Mouse (Mus musculus) thymus, adult 18-20 months (tissue): ENCODE data around the gene Sik3.
"Not testable (repeated sequence)": the region's sequence is repeated elsewhere in the genome, so short reads cannot be mapped to it uniquely, and the experiment has no call there.

Experiments used
- DNase-seq, 2 experiments: peaks; one replicate each; pipeline ENCODE4 v3.0.0; 2022; ENCODE audit warnings: mixed read lengths in 2 of 2

Sik3 gene

GRCm38 (mm10) chr9:46061696-46062425 lies 49.2 kb downstream of the Sik3 start:
- no peak for DNase-seq

- DNase-seq, result no peak
Measured at GRCm38 (mm10) chr9:46064331-46064730, 51.7 kb downstream of the Sik3 start.

DNA sequence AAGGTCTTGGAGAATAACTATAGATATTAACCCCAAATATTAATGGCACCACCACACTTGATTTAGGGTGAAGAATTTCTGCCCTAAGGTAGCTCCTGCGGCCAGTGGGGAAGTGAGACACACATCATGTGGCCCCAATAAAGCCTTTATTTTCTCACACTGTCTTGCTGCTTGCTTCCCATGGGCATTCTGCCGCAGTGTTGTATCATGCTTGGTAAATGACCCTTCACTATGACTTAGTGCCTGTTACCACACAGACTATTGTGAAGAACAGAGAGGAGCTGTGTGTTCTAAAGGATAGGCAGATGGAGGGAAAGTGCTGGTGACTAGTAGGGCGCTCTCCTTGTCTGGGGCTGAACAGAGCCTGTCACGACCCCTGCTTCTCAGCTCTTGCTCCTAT lies 54.1 kb downstream of the Sik3 start:
- no peak for DNase-seq

- DNase-seq, result no peak
Measured at GRCm38 (mm10) chr9:46067691-46068090, 55.1 kb downstream of the Sik3 start.

DNA sequence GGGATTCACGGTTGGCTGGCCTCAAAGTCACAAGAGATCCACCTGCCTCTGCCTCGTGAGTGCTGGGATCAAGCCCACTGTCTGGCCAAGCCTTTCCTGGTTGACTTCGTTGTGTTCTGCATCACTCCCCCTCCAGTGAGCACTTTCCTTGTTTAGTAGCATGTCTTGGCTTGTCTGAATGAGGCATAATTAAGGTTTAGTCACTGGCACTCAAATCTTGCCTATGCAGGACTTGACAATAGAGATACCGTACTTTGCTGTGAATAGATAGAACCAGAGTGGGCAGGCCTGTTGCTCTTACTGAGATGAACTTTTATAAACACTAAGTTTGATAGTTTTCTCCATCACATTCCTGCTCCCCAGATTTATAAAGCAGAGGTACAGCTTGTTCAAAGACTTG lies 56.4 kb downstream of the Sik3 start:
- no peak for DNase-seq

- DNase-seq, result no peak
Measured at GRCm38 (mm10) chr9:46072101-46072835, 59.6 kb downstream of the Sik3 start.

DNA sequence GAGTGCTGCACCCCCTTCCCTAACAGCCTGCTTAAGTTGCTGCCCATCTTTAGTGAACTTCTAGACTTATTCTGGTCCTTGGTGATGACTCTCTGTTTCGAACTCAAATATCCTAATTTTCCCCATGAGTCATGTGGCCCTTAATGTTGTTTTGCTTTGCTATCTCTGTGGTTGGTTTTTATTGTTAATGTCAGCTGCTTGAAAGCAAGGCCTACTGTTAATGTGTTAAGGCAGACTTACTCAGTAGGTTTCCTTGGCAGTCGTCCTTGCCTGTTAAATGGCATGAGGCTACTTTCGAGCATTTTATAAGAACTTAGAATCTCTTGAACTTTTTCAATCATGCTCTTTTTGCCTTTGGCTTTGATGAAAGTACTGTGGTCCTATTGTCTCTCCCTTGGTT lies 60.8 kb downstream of the Sik3 start:
- no peak for DNase-seq

DNA sequence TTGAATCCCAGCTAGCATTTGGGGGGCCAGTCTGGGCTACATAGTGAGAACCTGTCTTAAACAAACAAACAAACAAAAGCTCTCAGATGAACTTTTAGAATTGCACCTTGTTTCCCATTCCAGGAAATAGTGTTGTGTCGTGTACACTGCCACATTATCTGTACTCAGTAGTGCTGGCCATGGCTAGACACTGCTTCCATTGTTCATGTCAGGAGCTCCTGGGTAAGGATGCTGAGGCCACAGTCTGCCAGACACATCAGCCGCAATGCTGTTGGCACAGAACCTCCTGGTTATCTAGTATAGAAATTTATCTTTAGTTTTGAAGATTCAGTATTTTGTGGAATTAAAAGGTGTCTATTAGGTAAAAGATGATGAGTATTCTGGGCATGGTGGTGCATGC lies 63.0 kb downstream of the Sik3 start:
- DNase-seq, result no peak

- DNase-seq, result no peak
Measured at GRCm38 (mm10) chr9:46082381-46082821, 69.8 kb downstream of the Sik3 start.

GRCm38 (mm10) chr9:46083490-46083893 lies 70.9 kb downstream of the Sik3 start:
- no peak for DNase-seq

DNA sequence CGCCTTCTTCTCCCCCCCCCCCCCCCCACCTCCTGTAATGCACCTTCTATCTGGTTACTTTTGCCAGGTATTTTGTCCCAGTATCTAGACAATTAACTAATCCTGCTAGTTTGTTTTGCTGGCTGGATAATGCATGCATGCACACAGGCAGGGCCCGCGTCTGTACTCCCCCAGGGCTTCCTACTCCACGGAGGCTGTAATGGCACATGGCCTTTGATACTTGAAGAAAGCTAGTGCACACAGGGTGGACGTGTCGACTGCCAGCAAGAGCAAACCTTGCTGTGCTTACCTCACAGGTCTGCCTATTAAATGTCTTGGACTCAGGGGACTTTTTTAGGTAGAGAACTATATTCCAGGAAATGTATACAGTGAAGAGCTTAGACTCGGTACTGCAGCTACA lies 73.3 kb downstream of the Sik3 start:
- DNase-seq, result no peak

- DNase-seq, result no peak
Measured at GRCm38 (mm10) chr9:46086826-46087225, 74.2 kb downstream of the Sik3 start.

DNA sequence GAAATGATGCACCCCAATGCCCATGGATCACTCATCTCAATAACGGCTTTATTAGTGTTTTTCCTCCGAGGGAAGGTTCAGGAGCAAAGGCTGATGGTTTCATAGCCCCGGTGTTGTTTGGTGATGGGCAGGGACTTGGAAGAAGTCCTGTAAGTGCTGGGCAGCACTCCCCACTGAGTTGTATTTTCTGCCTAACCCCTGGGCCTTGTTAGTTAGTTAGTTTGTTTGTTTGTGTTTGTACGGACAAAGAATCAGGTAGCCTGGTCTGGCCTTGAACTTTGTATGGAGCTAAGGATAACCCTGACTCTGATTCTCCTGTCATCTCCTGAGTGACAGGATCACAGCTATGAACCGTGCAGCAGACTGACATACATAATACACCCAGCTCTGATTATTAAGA lies 74.8 kb downstream of the Sik3 start:
- no peak for DNase-seq

DNA sequence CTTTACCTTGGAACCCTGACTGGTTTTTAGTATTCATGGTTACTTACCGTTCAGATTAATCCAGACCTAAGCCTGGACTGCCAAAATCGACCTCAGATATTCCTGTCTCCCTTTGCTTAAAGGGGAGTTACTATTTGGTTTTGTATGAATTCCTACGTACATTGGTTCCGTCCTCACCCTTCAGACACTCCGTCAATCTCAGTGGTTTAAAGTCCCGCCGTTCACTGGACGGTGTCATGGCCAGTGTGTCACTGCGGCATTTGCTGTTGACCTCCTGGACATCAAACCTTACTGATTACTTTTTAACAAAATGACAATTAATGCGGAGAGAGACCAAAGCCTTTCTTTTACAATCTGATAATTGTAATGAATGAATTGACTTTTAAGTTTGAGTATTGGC lies 76.1 kb downstream of the Sik3 start:
- DNase-seq, result no peak

DNA sequence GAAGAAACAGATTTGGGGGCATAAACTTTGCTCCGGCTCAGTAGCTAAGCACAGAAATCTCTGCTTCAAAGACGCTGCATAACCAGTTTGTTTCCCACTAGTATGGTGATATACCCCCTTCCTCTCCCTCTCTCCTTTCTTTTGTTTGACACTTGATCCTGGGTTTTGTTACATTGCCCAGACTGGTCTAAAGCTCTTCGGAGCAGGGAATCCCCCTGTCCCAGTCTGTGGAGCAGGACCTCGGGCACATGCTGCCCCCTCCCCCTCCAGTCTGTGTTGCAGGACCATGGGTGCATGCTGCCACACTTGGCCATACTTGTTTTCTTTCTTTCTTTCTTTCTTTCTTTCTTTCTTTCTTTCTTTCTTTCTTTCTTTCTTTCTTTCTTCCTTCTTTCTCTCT lies 77.4 kb downstream of the Sik3 start:
- no peak for DNase-seq

DNA sequence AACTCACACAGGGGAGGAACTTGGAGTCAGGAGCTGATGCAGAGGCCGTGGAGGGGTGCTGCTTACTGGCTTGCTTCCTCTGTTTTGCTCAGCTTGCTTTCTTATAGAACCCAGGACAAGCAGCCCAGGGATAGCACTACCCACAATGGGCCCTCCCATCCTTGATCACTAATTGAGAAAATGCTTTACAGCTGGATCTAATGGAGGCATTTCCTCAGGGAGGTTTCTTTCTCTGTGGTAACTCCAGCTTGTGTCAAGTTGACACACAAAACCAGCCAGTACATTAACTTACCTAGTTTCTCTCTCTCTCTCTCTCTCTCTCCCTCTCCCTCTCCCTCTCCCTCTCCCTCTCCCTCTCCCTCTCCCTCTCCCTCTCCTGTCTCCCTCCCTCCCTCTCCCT lies 78.5 kb downstream of the Sik3 start:
- DNase-seq, result not testable (repeated sequence)

DNA sequence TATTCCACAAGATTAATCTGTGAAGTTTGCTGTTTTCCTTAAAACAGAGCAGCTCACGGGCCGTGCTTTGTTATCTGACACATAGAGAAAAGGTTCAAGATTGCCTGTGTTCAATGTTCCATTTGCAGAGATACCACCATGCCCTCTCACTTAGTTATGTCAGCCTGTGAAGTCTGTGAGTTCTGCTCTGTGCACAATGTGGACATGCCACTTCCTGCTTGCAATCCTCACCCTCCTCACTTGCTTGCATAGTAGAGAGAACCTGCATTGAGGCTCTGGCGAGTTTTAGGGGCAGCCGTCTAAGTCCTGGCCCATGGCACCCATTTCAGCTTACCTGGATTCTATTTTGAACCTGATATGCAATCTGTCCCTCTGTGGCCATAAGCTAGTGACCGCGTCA lies 80.0 kb downstream of the Sik3 start:
- DNase-seq, result no peak

DNA sequence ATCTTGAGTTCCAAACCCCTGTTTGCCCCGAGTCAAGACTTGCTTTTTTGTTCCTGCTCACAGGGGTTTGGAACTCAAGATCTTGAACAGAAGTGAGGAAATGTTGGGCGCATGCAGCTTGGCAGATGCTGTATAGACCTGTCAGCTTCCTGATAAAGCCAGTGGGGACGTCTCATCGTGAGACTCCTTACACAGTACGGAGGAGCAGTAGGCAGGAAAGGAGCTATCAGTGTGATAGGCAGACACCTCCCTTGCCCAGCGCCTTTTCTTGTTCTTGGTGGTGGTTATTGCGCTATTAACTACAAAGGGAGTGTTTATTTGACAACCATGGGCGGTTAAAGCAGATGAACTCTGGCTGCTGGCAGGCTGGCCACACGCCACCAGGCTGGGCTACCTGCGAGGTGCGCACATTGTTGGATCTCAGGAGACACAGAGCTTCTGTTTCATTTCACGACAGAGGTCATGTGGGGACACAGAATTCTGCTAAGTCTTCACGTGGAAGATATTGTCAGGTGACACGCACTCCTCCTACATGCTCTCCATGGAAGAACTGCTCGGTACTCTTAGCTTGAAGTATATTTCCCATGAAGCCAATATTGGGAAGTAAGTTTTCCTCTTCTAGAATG lies 85.9 kb downstream of the Sik3 start:
- no peak for DNase-seq

DNA sequence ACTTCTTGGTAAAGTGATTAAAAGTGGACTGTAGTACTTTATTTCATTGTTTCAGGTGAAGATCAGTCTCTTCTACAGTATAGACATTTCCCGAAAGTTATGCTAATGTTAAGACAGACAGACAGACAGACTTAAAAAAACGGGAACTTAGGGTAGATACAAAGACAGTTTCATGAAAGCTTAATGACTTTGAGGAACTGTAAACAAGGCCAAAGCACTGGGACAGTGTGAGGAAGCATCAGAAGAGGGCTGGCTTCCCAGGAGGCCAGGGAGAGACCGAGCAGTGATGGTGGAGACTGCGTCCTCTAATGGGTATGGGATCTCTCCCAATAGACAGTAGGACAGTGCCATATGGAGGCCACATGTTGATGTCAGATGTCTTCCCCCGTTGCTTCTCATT lies 86.5 kb downstream of the Sik3 start:
- no peak for DNase-seq

GRCm38 (mm10) chr9:46103154-46103553 lies 90.5 kb downstream of the Sik3 start:
- no peak for DNase-seq

GRCm38 (mm10) chr9:46106105-46106504 lies 93.5 kb downstream of the Sik3 start:
- DNase-seq, result no peak

DNA sequence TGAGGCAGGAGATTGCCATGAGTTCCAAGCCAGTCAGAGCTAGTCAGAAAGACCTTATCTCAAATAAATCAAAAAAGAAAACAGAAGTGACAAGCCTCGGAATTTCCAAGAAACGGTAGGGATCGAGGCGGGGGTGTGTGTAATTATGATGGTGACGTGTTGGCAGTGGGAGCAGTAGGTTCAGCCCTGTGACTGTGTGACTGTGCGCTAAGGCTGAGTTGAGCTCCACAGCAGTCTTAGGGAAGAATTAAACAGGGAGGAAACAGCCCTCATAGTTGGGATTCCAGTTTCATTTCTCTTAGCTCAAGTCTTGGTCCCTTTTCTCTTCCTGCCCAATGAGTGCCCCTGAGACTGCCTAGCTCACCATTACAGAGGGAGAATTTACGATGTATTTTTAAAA lies 98.0 kb downstream of the Sik3 start:
- no peak for DNase-seq

DNA sequence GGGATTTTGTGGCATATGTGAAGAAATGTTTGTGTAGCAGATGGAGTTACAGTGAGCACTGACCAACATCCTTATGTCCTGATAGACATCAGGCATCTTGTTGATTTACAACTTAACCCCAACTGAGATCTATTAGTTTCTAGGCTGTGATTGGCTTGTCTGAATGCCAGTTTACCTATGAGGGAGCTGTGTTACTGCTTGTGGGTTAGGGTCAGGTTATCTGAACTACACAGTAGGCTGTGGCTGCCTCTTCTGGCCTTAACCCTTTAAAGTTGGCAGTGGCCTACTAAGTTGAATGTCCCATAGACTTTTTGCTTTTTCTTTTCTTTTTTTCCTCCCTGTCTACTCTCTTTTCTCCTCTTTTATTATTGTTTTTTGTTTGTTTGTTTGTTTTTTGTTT lies 98.7 kb downstream of the Sik3 start:
- no peak for DNase-seq

DNA sequence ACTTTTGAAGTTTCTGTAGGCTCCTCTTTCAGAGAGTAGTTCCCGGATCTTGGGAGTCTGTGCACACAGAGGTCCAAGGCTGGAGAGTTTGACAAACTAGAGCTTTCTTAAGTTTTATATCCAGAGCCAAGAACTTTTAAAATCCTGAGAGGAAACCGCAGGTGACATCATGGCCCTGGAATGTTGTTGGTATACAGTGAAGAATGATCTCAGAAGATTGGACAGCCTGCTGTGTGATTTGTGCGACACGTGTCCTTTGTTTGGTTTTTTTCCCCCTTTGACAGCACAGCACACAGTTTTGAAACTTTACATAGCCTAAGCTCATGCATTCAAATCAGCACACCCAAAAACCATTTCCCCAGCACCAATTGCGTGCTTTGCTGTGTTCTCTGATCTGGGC lies 99.6 kb downstream of the Sik3 start:
- no peak for DNase-seq
